Mouse (Mus musculus): Measurements from ENCODE around the gene Ush1g. TPM values are rescaled to one million over a fixed set of nuclear protein-coding genes. Genes with fewer than 3 reads are reported as not detected.
A peak's percentile ranks its signal among the peaks of the same experiment; 100 is the strongest.

Gene Ush1g
- total and polyA plus RNA-seq, 3 experiments, result not detected

GRCm38 (mm10) chr11:115358468-115358867 is 36.6 kb upstream of the Ush1g start:
- H3K27me3 ChIP-seq (ENCODE audit: control insufficient read depth in 1 of 2, insufficient read depth in 2 of 2, low read length in 2 of 2), result no peaks in the 10 kb centered on the region; a peak in 1 of 4 replicates
- DNase-seq (ENCODE audit: low read depth, low spot score), result peak; percentile 85
- no peak for TF ChIP-seq CHD1 (IDR thresholded peaks at IDR 0.05; ENCODE audit: low read depth, low read length)
- no peak for TF ChIP-seq TCF12 (IDR thresholded peaks at IDR 0.05; ENCODE audit: low read depth, low read length)
- no peak for TF ChIP-seq GABPA (IDR thresholded peaks at IDR 0.05; ENCODE audit: low read depth, low read length)
- no peak for TF ChIP-seq GATA1 (IDR thresholded peaks at IDR 0.05; ENCODE audit: low read depth, low read length)
- no peak for TF ChIP-seq POLR2AphosphoS2 (IDR thresholded peaks at IDR 0.05; ENCODE audit: low read length)
- peak; percentile 55 for TF ChIP-seq MXI1 (IDR thresholded peaks at IDR 0.05; ENCODE audit: low read depth, low read length)
- TF ChIP-seq ZNF384 (IDR thresholded peaks at IDR 0.05; ENCODE audit: low read depth, low read length), result 0 out of 2 replicates have a peak, but pooled peaks have one; percentile 9
- TF ChIP-seq SMC3 (IDR thresholded peaks at IDR 0.05; ENCODE audit: low read depth, low read length), result peak; percentile 91
- TF ChIP-seq MYC (IDR thresholded peaks at IDR 0.05; ENCODE audit: low read depth, low read length), result no peak
- no peak for TF ChIP-seq TBP (IDR thresholded peaks at IDR 0.05; ENCODE audit: low read depth, low read length)
- TF ChIP-seq NELFE (IDR thresholded peaks at IDR 0.05; ENCODE audit: low read depth, low read length), result no peak
- no peak for TF ChIP-seq RCOR1 (IDR thresholded peaks at IDR 0.05; ENCODE audit: low read depth, low read length)
- TF ChIP-seq MAX (IDR thresholded peaks at IDR 0.05; ENCODE audit: low read length), result no peak
- no peak for TF ChIP-seq KAT2A (conservative IDR thresholded peaks at IDR 0.05; ENCODE audit: low read depth, low read length)
- no peak for TF ChIP-seq ZKSCAN1 (IDR thresholded peaks at IDR 0.05; ENCODE audit: low read depth, low read length)
- TF ChIP-seq MAZ (IDR thresholded peaks at IDR 0.05; ENCODE audit: low read depth, low read length), result no peak
- TF ChIP-seq HCFC1 (IDR thresholded peaks at IDR 0.05; ENCODE audit: low read depth, low read length), result 0 out of 2 replicates have a peak, but pooled peaks have one; percentile 34
- no peak for TF ChIP-seq E2F4 (IDR thresholded peaks at IDR 0.05; ENCODE audit: borderline replicate concordance, low read depth, low read length)
- TF ChIP-seq POLR2A (IDR thresholded peaks at IDR 0.05; ENCODE audit: control insufficient read depth in 1 of 2, insufficient read depth in 1 of 2, low read depth in 1 of 2, low read length in 2 of 2, poor library complexity in 1 of 2), result no peak
- peak; percentile 42; the same call in 1 of the 2 replicates for TF ChIP-seq ELF1 (IDR thresholded peaks at IDR 0.05; ENCODE audit: low read depth, low read length)
- TF ChIP-seq NRF1 (IDR thresholded peaks at IDR 0.05; ENCODE audit: insufficient read depth, low read depth, low read length, poor library complexity, severe bottlenecking), result no peak
- no peak for TF ChIP-seq USF1 (IDR thresholded peaks at IDR 0.05; ENCODE audit: low read depth, low read length)
- TF ChIP-seq SIN3A (IDR thresholded peaks at IDR 0.05; ENCODE audit: low read length), result peak; percentile 72; the same call in 1 of the 2 replicates
- TF ChIP-seq POLR2AphosphoS5 (IDR thresholded peaks at IDR 0.05; ENCODE audit: borderline replicate concordance, low read depth, low read length), result no peak
- no peak for TF ChIP-seq MAFK (IDR thresholded peaks at IDR 0.05; ENCODE audit: borderline replicate concordance, low read depth, low read length)
- TF ChIP-seq MEF2A (IDR thresholded peaks at IDR 0.05; ENCODE audit: extremely low read depth, insufficient replicate concordance, low read depth, low read length, poor library complexity, severe bottlenecking), result no peak
- no peak for TF ChIP-seq MYB (IDR thresholded peaks at IDR 0.05; ENCODE audit: low read depth, low read length)
- TF ChIP-seq CTCF (IDR thresholded peaks at IDR 0.05 in 2 of 3, conservative IDR thresholded peaks at IDR 0.05 in 1 of 3; ENCODE audit: control insufficient read depth in 1 of 3, insufficient read depth in 1 of 3, low read depth in 2 of 3, low read length in 3 of 3, poor library complexity in 1 of 3, severe bottlenecking in 1 of 3), result peak; percentile 30 to 78 (median 71)
- TF ChIP-seq ETS1 (IDR thresholded peaks at IDR 0.05; ENCODE audit: low read depth, low read length), result no peak
- TF ChIP-seq RAD21 (IDR thresholded peaks at IDR 0.05; ENCODE audit: low read depth, low read length), result peak; percentile 88
- no peak for TF ChIP-seq ZMIZ1 (IDR thresholded peaks at IDR 0.05; ENCODE audit: low read depth, low read length)
- no peak for TF ChIP-seq UBTF (IDR thresholded peaks at IDR 0.05; ENCODE audit: borderline replicate concordance, insufficient read depth, low read depth, low read length)
- peak; percentile 93 for TF ChIP-seq ZC3H11A (IDR thresholded peaks at IDR 0.05; ENCODE audit: low read depth, low read length)
- TF ChIP-seq TAL1 (IDR thresholded peaks at IDR 0.05; ENCODE audit: low read length), result no peak
- no peak for TF ChIP-seq CHD2 (IDR thresholded peaks at IDR 0.05; ENCODE audit: low read length)
- no peak for TF ChIP-seq JUND (IDR thresholded peaks at IDR 0.05; ENCODE audit: low read depth, low read length)
- TF ChIP-seq EP300 (IDR thresholded peaks at IDR 0.05; ENCODE audit: low read depth in 1 of 2, low read length in 2 of 2), result no peak
- TF ChIP-seq USF2 (IDR thresholded peaks at IDR 0.05; ENCODE audit: borderline replicate concordance in 1 of 2, insufficient read depth in 1 of 2, low read depth in 1 of 2, low read length in 2 of 2), result no peak

More at GRCm38 (mm10) chr11:115358468-115358867, 36.6 kb upstream of the Ush1g start:
- Histone ChIP-seq H3K36me3 (ENCODE audit: control insufficient read depth in 1 of 2, insufficient read depth in 2 of 2, low read length in 2 of 2) (no peaks in the 10 kb centered on the region; a peak in 1 of 4 replicates), H3K9me3 (replicated peaks; ENCODE audit: insufficient read depth, low read length) (no peaks in the 10 kb centered on the region), H3K4me3 (ENCODE audit: control insufficient read depth in 1 of 2, insufficient read depth in 1 of 2, low read depth in 2 of 2, low read length in 2 of 2) (no peak overlapping the region), H3K79me2 (ENCODE audit: control insufficient read depth, insufficient read depth, low read length, poor library complexity) (no peaks in the 10 kb centered on the region), H3K27ac (ENCODE audit: control insufficient read depth, low read depth, low read length) (no peak overlapping the region), H3K9ac (ENCODE audit: control insufficient read depth, low read depth, low read length, poor library complexity, severe bottlenecking) (no peak overlapping the region), H3K4me1 (ENCODE audit: control insufficient read depth in 1 of 2, insufficient read depth in 2 of 2, low read length in 2 of 2) (peaks cover 0 to 13% of the 10 kb centered on the region in 2 experiments; a peak in 2 of 4 replicates)

All from MEL (cell line).